Mouse (Mus musculus) embryonic fibroblast, embryonic 13.5 days (primary cell): ENCODE results near the gene Hsd17b3.

Experiments used
- CTCF ChIP-seq: IDR thresholded peaks from 2 replicates; pipeline ENCODE4 v1.5.1; 2011; ENCODE audit warnings: mild to moderate bottlenecking, control low read depth, low read length, moderate library complexity, borderline replicate concordance; ENCODE audit not compliant: insufficient read depth
- POLR2A ChIP-seq: IDR thresholded peaks from 2 replicates; pipeline ENCODE4 v1.6.1; 2011; ENCODE audit warnings: low read depth, mild to moderate bottlenecking, control low read depth, low read length, moderate library complexity

DNA sequence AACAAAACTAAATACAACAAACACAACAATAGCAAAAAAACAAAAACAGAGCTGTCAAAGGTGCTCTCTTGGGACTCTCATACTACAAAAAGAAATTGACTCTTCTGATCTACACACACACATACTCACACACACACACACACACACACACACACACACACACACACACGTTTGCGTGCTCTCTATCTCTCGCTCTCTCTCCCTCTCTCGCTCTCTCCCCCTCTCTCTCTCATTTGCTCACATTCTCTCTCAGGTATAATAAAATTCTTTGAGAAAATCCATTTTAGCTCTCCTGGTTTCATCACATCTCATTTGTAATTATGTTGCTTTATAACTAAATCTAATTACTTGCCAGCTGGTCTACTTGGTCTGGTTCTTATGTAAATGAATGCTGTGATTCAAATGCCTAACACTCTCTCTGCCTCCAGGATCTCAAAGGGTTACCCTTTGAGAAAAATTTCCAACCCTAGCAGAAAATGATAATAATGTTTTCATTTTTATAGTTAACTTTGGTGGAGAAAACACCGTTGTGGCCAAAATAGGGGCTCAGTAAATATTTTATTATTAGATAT lies 28.0 kb downstream of the Hsd17b3 start:
- TF ChIP-seq CTCF (no peak), POLR2A (no peak)
